Mouse (Mus musculus) B cell, adult 67 days (primary cell): ENCODE data around the gene Ipo5. TPM values are rescaled to one million over a fixed set of nuclear protein-coding genes. Genes with fewer than 3 reads are reported as not detected.

Experiments used
- total RNA-seq, 2 experiments: library from RNA; stranded (reverse); gene quantifications; 4 replicates each; pipeline ENCODE4 v1.2.4; 2023

Gene Ipo5
- total RNA-seq = 10 to 100 TPM; 58.5 to 62.1 TPM

GRCm38 (mm10) chr14:120910733-120911324, at the start of gene Ipo5:
Gene Ipo5 (plus strand): TSS chr14:120911224.

Other genes starting within 250 kb of the Ipo5 start
- gene Farp1, start 124.0 kb downstream of the Ipo5 start, total RNA-seq = 1 to 10 TPM in 1 of 2 experiments, under 1 TPM in 1; 0.81 to 1.0 TPM